Mouse (Mus musculus): ENCODE measurements around the gene Ttf1. TPM values are rescaled to one million over a fixed set of nuclear protein-coding genes. Genes with fewer than 3 reads are reported as not detected.

Ttf1 gene
- polyA plus RNA-seq, 1 experiment from 2014 or later, result 11.3 TPM

Other genes starting within 250 kb of the Ttf1 start
- 14.5 and 14.9 TPM in 2 replicates for gene Gtf3c4, start 219.9 kb upstream of the Ttf1 start, polyA plus RNA-seq (2015; fragmentation: Nextera tagmentation; extraction: Ambion mirVana)
- 16.1 and 16.2 TPM in 2 replicates for gene Ddx31, start 219.9 kb upstream of the Ttf1 start, polyA plus RNA-seq (2015; fragmentation: Nextera tagmentation; extraction: Ambion mirVana)
- not detected in 2 replicates for gene Barhl1, start 143.6 kb upstream of the Ttf1 start, polyA plus RNA-seq (2015; fragmentation: Nextera tagmentation; extraction: Ambion mirVana)
- gene Cfap77, start 5.2 kb upstream of the Ttf1 start, polyA plus RNA-seq (2015; fragmentation: Nextera tagmentation; extraction: Ambion mirVana), result 0.33 and 0.57 TPM in 2 replicates
- 11.2 and 13.6 TPM in 2 replicates for gene Setx, start 63.9 kb downstream of the Ttf1 start, polyA plus RNA-seq (2015; fragmentation: Nextera tagmentation; extraction: Ambion mirVana)
- gene Ntng2, start 192.7 kb downstream of the Ttf1 start, polyA plus RNA-seq (2015; fragmentation: Nextera tagmentation; extraction: Ambion mirVana), result 0.46 and 0.69 TPM in 2 replicates

Measured in lung, embryonic 15.5 days (tissue).